Mouse (Mus musculus) forebrain, embryonic 16.5 days (tissue): Measurements from ENCODE around the gene Anp32e. TPM values are rescaled to one million over a fixed set of nuclear protein-coding genes. Genes with fewer than 3 reads are reported as not detected.
A peak's percentile ranks its signal among the peaks of the same experiment; 100 is the strongest.

Source experiments
- ATAC-seq: fragments of 200-750 bp; cut with Nextera tagmentation; 2 replicates; pipeline ENCODE4 v1.8.0; 2017; ENCODE audit warnings: mild to moderate bottlenecking, moderate library complexity
- H3K27ac ChIP-seq: fragments of 300-500 bp; sonication (generic); 2 replicates; pipeline ENCODE4 v1.5.1; 2014; ENCODE audit warnings: low read length, control low read depth
- H3K27me3 ChIP-seq: fragments of 300-500 bp; sonication (generic); replicated peaks from 2 replicates; pipeline ENCODE4 v1.6.1; 2014; ENCODE audit warnings: low read length; ENCODE audit not compliant: control insufficient read depth, insufficient read depth
- H3K36me3 ChIP-seq: fragments of 300-500 bp; sonication (generic); 2 replicates; pipeline ENCODE4 v1.6.1; 2014; ENCODE audit not compliant: control insufficient read depth, insufficient read depth
- H3K4me1 ChIP-seq: fragments of 300-500 bp; sonication (generic); replicated peaks from 2 replicates; pipeline ENCODE4 v1.6.1; 2014; ENCODE audit warnings: low read length; ENCODE audit not compliant: control insufficient read depth, insufficient read depth
- H3K4me2 ChIP-seq: fragments of 300-500 bp; sonication (generic); 2 replicates; pipeline ENCODE4 v1.6.1; 2014; ENCODE audit warnings: mild to moderate bottlenecking, low read length, control low read depth
- H3K4me3 ChIP-seq: fragments of 300-500 bp; sonication (generic); replicated peaks from 2 replicates; pipeline ENCODE4 v1.5.1; 2014; ENCODE audit warnings: mild to moderate bottlenecking, low read length, control low read depth
- H3K9ac ChIP-seq: fragments of 300-500 bp; sonication (generic); replicated peaks from 2 replicates; pipeline ENCODE4 v1.6.1; 2014; ENCODE audit warnings: low read depth, low read length, control low read depth
- H3K9me3 ChIP-seq: fragments of 300-500 bp; sonication (generic); 2 replicates; pipeline ENCODE4 v1.6.1; 2016; ENCODE audit warnings: low read length; ENCODE audit not compliant: control insufficient read depth
- WGBS: fragments of 180-500 bp; shearing (Covaris S2); extraction: QIAGEN DNeasy Blood & Tissue Kit; methylation state at CpG from one replicate; pipeline ENCODE4 v1.1.7; 2014; 5-methylcytosine and 5-hydroxymethylcytosine counted together
- polyA plus RNA-seq: library from polyadenylated mRNA; unstranded; fragments of >200 nt; fragmentation: Nextera tagmentation; extraction: Ambion mirVana; gene quantifications from 2 replicates; pipeline ENCODE4 v1.2.1, GENCODE M21; 2015

Gene Anp32e
- polyA plus RNA-seq, 1 experiment from 2014 or later = 185 TPM

- no peak overlapping the region for H3K4me2 ChIP-seq
- H3K9ac ChIP-seq = no peak overlapping the region
- WGBS = 20% methylated on average over 5 of the region's 6 CpGs
These were observed 26.4 kb upstream of the Anp32e start for GRCm38 (mm10) chr3:95902643-95903042.

GRCm38 (mm10) chr3:95903753-95904502, 25.1 kb upstream of the Anp32e start:
- Histone ChIP-seq H3K4me2 (peak overlapping the region; percentile 73), H3K4me1 (peaks cover 31% of the 10 kb centered on the region), H3K9me3 (no peaks in the 10 kb centered on the region), H3K27ac (no peak overlapping the region), H3K4me3 (peak overlapping the region; percentile 40), H3K9ac (no peak overlapping the region; the same call in 1 of the 2 replicates), H3K27me3 (no peaks in the 10 kb centered on the region), H3K36me3 (no peaks in the 10 kb centered on the region)
- ATAC-seq = no peak
- 3% methylated on average over 15 of the region's 15 CpGs for WGBS

More at GRCm38 (mm10) chr3:95902643-95903042, 26.4 kb upstream of the Anp32e start:
- H3K36me3 ChIP-seq = no peaks in the 10 kb centered on the region
- H3K4me3 ChIP-seq = no peak overlapping the region
- peaks cover 31% of the 10 kb centered on the region for H3K4me1 ChIP-seq
- no peak for ATAC-seq
- no peaks in the 10 kb centered on the region for H3K9me3 ChIP-seq
- no peak overlapping the region for H3K27ac ChIP-seq
- no peaks in the 10 kb centered on the region for H3K27me3 ChIP-seq

- peaks cover 31% of the 10 kb centered on the region for H3K4me1 ChIP-seq
- peak within 1 kb of the TSS; percentile 73 for H3K4me2 ChIP-seq
- WGBS = 2% methylated on average over 15 of the region's 15 CpGs
- no peaks in the 10 kb centered on the region for H3K9me3 ChIP-seq
- peak within 1 kb of the TSS; percentile 58 for H3K9ac ChIP-seq
- H3K27me3 ChIP-seq = no peaks in the 10 kb centered on the region
- H3K36me3 ChIP-seq = no peaks in the 10 kb centered on the region
- peak within 1 kb of the TSS; percentile 40 for H3K4me3 ChIP-seq
- 0 out of 2 replicates have a peak, but pooled peaks have one; percentile 11 for ATAC-seq
- no peak within 1 kb of the TSS for H3K27ac ChIP-seq
These were observed 24.5 kb upstream of the Anp32e start, which contains the start of gene Car14 for GRCm38 (mm10) chr3:95904568-95904967. Gene Car14 (minus strand): TSS chr3:95904691.

- Histone ChIP-seq H3K27me3 (no peaks in the 10 kb centered on the region), H3K9ac (peak overlapping the region; percentile 58), H3K27ac (no peak overlapping the region), H3K4me2 (peak overlapping the region; percentile 73), H3K9me3 (no peaks in the 10 kb centered on the region), H3K4me3 (peak overlapping the region; percentile 40), H3K36me3 (no peaks in the 10 kb centered on the region), H3K4me1 (peaks cover 31% of the 10 kb centered on the region)
- under 1% methylated on average over 18 of the region's 18 CpGs for WGBS
- ATAC-seq = peak; percentile 48
These were observed 23.7 kb upstream of the Anp32e start for GRCm38 (mm10) chr3:95905146-95905939.

GRCm38 (mm10) chr3:95905940-95906492, 23.0 kb upstream of the Anp32e start:
- H3K27ac ChIP-seq = no peak overlapping the region
- H3K9me3 ChIP-seq = no peaks in the 10 kb centered on the region
- ATAC-seq = no peak
- peak overlapping the region; percentile 40; the same call in 1 of the 2 replicates for H3K4me3 ChIP-seq
- peak overlapping the region; percentile 73 for H3K4me2 ChIP-seq
- H3K27me3 ChIP-seq = no peaks in the 10 kb centered on the region
- H3K36me3 ChIP-seq = no peaks in the 10 kb centered on the region
- 0% methylated on average over 12 of the region's 12 CpGs for WGBS
- H3K9ac ChIP-seq = peak overlapping the region; percentile 58; the same call in 1 of the 2 replicates
- peaks cover 31% of the 10 kb centered on the region for H3K4me1 ChIP-seq

GRCm38 (mm10) chr3:95906860-95907259, 22.2 kb upstream of the Anp32e start:
- WGBS = under 1% methylated on average over 12 of the region's 12 CpGs
- H3K36me3 ChIP-seq = no peaks in the 10 kb centered on the region
- peak overlapping the region; percentile 73 for H3K4me2 ChIP-seq
- H3K27ac ChIP-seq = no peak overlapping the region
- no peak for ATAC-seq
- H3K9ac ChIP-seq = no peak overlapping the region
- no peaks in the 10 kb centered on the region for H3K9me3 ChIP-seq
- H3K4me3 ChIP-seq = peak overlapping the region; percentile 14; the same call in 1 of the 2 replicates
- H3K27me3 ChIP-seq = no peaks in the 10 kb centered on the region
- peaks cover 31% of the 10 kb centered on the region for H3K4me1 ChIP-seq

- WGBS = 39% methylated on average over 4 of the region's 4 CpGs
- Histone ChIP-seq H3K4me2 (no peak overlapping the region), H3K4me3 (no peak overlapping the region), H3K36me3 (no peaks in the 10 kb centered on the region), H3K9ac (no peak overlapping the region), H3K4me1 (peaks cover 31% of the 10 kb centered on the region), H3K27me3 (no peaks in the 10 kb centered on the region), H3K9me3 (no peaks in the 10 kb centered on the region), H3K27ac (no peak overlapping the region)
- no peak for ATAC-seq
These were observed 21.4 kb upstream of the Anp32e start for GRCm38 (mm10) chr3:95907613-95908012.

- Histone ChIP-seq H3K4me2 (no peak overlapping the region), H3K36me3 (no peaks in the 10 kb centered on the region), H3K4me3 (no peak overlapping the region), H3K4me1 (no peaks in the 10 kb centered on the region), H3K9ac (no peak overlapping the region), H3K27ac (no peak overlapping the region), H3K27me3 (no peaks in the 10 kb centered on the region), H3K9me3 (no peaks in the 10 kb centered on the region)
- ATAC-seq = no peak
- 94% methylated on average over 4 of the region's 4 CpGs for WGBS
These were observed 14.3 kb upstream of the Anp32e start for GRCm38 (mm10) chr3:95914706-95915105.

GRCm38 (mm10) chr3:95916760-95917159, 12.3 kb upstream of the Anp32e start:
- Histone ChIP-seq H3K36me3 (no peaks in the 10 kb centered on the region), H3K9ac (no peak overlapping the region), H3K4me1 (no peaks in the 10 kb centered on the region), H3K4me2 (no peak overlapping the region), H3K9me3 (no peaks in the 10 kb centered on the region), H3K4me3 (no peak overlapping the region), H3K27ac (no peak overlapping the region), H3K27me3 (no peaks in the 10 kb centered on the region)
- WGBS = 80% methylated on average over 7 of the region's 7 CpGs
- no peak for ATAC-seq
